Mouse (Mus musculus): ENCODE data around the gene Znrf3.
"Not testable (repeated sequence)": the region's sequence is repeated elsewhere in the genome, so short reads cannot be mapped to it uniquely, and the experiment has no call there.

Znrf3 gene

DNA sequence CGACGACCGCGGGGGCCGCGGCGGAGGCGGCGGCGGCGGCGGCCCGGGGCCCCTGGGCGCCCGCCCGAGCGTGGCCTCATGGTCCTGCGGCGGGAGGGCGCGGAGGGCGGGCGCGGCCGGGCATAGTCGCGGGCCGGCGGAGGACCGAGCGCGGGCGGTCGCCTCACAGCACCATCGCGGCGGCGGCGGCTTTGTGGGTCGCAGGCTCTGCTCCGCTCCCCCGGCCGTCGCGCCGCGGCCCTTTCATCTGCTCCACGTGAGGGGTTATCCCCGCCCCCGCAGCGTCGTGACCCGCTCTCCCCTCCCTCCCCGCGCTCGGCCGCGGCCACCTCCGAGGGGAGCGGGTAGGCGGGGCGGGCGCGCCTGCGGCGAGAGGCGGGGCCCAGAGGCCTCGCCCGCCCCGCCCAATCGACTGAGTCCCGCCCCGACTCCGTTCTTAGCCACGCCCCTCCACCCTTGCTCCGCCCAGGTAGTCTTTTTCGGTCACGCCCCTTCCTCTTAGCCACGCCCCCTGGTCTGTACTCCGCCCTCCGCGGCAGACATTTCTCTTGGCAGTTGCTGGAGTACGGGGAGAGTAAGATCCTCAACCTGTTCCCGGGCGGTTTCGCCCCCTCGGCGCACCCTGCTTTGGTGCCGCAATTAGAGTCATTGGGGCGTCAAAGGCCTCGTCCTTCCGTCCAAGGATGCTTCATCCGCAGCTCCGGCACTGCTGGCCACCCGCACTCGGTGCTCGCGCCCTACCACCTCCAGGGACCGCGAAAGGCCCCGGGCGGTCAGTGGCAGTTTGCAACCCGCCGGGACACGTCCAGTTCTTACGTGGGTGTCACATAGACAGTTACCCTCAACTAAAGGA, at the start of gene Znrf3:
Gene Znrf3 (minus strand): TSS at position 249 of the 853 bp plus-strand sequence.
- peak; percentile 100 for DNase-seq (ENCODE audit: low spot score)

DNA sequence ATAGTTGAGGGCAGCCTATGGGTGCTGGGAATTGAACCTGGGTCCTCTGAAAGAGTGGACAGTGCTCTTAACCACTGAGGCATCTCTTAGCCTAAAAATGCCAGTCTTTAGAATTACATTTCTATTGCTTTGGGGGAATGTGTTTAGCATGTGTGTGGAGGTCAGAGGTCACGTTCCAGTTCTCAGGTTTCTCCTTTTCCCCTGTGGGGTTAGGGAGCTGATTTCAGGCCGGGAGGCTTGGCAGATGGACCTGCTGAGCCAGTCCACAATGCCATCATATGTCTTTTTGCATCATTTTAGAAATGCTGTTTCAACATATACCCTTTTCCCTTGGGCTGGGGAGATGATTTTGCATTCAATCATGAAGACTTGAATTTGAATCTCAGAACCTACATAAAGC, 49.2 kb upstream of the Znrf3 start:
- no peak for DNase-seq (ENCODE audit: low spot score)

DNA sequence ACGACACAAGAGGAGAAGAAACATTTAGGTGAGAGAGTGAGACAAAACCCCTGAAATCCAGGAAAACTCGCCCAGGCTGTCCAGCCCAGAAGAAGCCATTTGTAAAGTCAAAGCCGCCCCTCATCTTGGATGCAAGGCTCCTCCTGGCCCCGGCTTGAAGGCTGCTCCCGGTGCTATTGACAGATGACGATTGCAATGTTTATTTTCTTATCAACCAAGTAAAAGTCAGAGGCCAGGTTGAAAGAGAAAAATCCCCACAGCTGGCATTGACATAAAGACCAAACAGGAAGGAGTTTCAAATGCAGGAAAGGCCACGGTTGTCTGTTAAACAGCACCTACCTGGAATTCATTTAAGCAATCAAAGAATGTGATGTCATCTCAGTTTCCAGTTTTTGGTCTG, 47.3 kb upstream of the Znrf3 start:
- no peak for DNase-seq (ENCODE audit: low spot score)

DNA sequence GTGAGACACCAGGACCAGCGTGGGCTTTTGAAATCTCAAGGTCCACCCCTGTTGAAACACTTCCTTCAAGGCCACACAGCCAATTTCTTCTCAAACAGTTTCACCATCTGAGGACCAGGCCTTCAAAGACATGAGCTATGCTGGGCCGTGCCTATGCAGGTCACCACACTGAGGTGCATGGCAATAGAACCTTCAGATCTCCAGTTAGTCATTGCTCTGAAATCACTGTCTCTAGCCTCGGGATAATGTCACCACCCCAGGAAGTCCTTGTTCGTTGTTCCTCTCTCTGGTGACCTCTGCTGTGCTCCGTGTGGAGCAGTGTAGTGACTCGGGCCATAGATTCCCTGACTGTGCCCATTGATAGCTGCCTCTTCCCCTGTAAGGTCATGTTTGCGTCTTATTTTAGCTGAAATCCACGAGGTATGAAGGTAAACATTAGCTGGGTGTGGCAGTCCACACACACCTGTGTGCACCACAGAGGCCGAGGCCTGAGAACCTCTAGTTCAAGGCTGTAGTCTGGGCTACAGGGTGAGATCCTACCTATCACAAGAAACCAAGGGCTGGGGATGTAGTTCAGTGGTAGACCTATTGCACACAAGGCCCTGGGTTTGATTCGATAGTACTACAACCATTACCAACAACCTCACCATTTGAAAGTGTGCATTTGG, 46.5 kb upstream of the Znrf3 start:
- no peak for DNase-seq (ENCODE audit: low spot score)

DNA sequence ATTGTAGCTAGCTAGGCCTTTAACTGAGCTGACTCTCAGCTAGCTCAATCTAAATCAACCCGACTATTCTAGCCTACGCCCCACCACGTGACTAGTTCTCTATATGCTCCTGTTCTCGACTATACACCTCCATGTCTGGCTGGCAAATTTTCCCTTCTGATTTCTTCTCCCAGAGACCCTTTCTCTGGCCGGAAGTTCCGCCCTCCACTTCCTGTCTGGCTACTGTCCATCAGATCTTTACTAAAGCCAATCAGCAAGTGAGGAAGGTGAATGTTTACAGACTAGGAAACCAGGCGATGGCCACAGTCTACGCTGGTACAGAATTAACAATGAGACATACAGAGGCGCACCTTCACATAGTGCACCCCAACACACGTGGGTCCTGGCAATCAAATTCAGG, 44.8 kb upstream of the Znrf3 start:
- not testable (repeated sequence) for DNase-seq (ENCODE audit: low spot score)

DNA sequence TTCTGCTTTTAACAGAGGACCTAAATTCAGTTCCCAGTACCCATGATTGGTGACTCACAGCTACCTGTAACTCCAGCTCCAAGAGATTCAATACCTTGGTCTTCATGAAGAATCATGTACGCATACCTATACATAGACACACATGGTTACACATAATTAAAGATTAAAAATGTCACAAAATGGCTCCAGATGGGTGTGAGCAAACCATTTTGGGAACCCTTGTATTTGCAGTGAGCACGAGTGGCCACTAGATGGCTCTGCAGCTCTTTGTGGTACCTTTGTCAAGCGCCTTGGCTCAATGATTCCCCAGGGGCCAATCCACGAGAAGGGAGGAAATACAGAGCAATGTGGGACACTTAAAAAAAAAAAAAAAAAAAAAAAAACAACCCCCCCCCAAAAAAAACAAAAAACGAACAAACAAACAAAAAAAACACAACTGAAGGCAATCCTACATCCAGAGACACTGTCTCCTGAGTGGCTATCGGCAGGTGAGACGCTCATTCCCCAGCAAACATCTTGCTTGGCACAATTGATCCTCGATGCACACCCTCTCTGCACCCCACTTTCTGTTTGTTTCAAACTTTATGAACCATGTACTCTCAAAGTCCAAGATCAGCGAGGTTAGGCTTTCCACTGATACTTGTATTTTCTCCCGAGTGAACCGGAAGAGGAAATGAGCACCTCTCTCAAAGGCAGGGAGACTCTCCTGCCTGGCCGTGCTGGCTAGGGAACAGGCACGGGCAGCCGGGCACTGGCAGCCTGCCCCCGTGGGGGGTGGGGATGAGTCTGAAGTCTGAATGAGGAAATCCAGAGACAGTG, 40.8 kb upstream of the Znrf3 start:
- peak; percentile 88 for DNase-seq (ENCODE audit: low spot score)

DNA sequence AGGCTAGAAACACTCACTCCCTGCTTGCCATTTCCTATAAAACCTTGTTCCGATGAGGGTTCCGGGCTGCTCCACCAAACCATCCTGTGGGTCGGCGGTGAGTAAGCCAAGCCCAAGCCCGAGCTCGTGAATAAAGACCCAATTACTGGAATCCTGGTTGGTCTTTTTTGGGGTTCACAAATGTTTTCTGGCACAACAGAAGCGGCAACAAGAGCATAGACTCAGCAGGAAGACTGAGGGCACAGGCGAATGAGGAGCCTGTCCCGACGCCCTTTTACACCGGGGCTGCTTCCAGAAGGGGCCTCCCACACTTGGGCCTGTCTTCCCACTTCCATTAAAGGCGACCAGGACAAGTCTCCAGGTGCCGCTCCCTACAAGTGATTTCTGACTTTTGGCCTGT, 37.9 kb upstream of the Znrf3 start:
- DNase-seq (ENCODE audit: low spot score): no peak

DNA sequence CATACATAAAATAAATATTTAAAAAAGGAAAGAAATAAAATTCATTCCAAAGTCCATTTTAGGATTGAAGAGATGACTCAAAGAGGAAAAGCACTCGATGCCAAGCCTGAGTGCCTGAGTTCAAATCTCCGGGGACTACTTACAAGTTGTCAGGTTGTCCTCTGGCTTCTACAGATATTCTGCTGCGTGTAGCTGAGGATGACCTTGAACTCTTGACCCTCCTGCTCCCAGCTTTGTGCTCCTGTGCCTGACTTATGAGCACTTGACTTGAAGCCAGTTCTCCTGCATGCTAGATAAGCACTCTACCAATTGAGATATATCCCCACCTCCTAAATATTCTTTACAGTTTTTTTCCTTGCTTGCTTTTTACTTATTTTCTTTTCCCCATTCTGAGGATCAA, 34.2 kb upstream of the Znrf3 start:
- no peak for DNase-seq (ENCODE audit: low spot score)

DNA sequence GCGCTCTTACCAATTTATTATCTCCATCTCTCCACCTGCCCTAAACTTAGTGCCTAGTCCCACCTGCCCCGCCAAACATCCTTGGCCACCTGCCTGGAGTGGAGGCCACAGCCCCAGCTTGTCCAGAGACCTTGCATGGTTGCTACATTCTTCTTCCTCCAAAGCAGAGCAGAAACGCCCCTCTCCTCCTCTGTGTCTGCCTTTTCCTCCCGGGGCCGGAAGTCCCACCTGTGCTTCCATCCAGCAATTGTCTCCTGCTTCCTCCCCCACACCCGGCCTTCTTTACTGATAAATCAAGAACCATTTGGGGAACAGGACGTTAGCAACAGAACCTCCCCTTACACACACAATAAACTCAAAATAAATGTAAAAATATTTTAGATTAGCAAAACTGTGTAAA, 33.5 kb upstream of the Znrf3 start:
- no peak for DNase-seq (ENCODE audit: low spot score)

DNA sequence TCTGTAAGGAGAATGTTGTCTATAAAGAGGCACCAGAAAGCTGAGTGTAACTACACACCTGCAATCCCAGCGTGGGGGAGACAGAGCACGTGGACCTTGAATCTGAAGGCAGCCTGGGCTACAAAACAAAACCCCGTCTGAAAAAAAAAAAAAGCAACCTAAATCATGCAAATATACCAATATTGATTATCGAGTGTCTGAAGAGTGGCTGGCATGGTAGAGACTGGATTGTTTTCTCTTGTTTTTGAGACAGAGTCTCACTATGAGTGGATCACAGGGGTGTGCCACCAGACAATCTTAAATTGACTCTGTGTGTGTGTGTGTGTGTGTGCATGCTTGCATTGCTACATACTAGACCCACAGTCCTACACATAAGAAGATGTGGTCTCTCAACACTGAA, 32.2 kb upstream of the Znrf3 start:
- DNase-seq (ENCODE audit: low spot score): no peak

DNA sequence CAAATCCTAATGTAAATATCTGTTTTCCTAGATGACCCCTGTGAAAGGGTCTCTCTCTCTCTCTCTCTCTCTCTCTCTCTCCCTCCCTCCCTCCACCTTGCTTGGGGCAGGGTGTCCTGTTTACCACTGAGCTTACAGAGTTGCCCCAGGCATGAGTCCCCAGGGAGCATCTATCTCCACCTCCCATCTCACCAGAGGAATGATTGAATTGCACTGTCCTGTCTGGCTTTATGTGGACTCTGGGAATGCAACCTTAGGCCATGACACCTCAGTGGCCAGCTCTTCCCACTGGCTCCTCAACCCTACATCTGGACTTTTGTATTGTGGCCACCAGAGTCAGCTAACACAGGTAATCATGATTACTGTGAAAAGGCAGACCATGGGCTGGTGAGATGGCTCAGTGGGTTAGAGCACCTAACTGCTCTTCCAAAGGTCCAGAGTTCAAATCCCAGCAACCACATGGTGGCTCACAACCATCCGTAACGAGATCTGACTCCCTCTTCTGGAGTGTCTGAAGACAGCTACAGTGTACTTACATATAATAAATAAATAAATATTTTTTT, 31.0 kb upstream of the Znrf3 start:
- DNase-seq (ENCODE audit: low spot score): not testable (repeated sequence)

DNA sequence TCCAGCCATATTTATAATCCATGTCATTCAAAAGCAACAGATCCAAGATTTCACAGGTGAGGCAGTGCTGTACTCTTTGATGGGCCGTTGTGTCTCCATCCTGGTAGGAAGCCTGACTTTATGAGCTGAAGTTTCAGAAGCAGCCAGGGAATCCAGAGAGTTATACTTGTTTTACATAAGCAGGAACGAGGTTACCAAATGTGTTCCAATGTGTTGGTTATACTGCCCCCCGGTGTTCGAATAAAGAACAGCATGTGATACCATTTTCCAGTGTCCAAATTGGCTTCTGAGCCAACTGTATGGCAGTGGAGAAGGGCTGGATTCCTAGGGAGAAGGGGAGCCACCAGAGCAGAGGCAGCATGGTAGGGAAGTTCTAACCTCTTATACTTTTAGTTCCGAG, 29.5 kb upstream of the Znrf3 start:
- peak; percentile 73 for DNase-seq (ENCODE audit: low spot score)

DNA sequence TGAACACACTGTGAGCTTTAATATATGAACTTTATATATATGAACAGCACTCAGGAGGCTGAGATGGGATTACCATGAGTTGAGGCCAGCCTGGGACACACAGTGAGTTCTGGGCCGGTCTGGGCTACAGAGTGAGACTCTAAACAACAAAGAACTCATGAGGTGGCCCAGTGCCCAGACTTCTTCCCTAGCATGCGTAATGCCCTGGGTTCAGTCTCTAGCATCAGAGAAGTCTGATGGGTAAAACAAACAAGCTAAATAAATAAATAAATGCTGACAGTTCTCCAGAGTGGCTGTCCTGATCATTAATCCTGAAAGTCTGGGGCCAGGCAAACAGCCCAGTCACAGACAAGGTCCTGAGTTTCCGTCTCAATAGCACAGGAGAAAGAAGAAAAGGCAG, 25.4 kb upstream of the Znrf3 start:
- DNase-seq (ENCODE audit: low spot score): no peak

DNA sequence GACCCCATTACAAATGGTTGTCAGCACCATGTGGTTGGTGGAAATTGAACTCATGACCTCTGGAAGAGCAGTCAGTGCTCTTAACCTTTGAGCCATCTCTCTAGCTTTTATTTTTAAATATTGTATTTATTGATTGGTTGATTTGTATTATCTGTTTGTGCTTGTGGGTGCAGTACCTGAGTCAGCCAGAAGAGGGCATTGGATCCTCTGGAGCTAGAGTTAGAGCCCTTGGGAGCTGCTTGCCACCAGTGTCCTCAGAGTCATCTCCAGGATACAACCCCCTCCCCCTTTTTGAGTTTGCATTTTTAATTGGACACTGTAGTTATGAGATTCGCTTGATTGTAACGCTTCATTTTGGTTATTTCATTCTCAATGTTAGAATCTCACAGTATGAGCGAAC, 24.4 kb upstream of the Znrf3 start:
- DNase-seq (ENCODE audit: low spot score): peak; percentile 71

DNA sequence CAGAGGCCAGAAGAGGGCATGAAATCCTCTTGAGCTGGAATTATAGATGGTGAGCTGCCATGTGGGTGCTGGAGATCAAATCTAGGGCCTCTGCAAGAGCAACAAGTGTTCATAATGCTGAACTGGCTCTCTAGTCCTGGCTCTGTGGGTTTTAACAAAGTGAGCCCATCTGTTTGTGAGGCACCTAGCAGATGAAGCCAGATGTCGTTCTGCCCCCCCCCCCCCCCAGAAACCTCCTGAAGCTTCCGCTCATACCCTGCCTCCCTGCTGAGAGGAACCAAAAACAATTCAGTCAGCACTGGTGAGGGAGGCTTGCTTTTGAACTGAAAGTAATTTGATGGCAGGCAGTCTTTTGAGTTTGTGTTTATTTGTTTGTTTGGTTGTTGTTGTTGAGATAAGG, 23.8 kb upstream of the Znrf3 start:
- DNase-seq (ENCODE audit: low spot score): no peak

DNA sequence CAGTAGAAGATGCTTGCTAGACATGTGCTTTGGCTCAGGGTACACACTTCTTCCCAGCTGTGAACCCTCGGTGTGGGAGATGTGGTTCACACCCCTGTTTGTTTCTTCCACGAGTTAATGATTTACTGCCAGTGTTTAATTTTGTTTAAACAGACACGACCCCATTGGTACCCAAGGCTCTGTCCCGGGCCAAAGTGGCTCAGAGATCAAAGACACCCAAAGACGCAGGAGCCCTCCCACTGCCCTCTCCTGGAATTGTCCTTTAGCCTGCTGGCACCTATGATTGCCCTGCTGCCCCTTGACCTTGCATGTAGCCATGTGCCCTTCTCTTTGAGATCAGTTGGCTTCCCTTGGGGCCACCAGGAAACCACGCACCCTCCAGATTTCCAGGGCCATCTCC, 7.3 kb upstream of the Znrf3 start:
- DNase-seq (ENCODE audit: low spot score): no peak

DNA sequence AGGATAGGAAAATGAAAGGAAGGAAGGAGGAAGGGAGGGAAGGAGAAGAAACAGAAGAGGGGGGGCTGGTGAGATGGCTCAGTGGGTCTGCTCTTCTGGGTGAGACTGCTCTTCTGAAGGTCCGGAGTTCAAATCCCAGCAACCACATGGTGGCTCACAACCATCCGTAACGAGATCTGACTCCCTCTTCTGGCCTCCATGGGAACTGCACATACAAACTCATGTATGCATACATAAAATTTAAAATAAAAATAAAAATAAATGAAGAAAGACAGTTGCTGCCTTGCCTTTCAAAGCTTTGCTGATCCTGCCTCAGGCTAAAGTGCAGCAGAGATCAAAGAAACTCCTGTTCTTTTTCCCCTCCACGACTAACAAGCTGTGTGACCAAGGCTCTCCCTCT, 6.7 kb upstream of the Znrf3 start:
- DNase-seq (ENCODE audit: low spot score): no peak

DNA sequence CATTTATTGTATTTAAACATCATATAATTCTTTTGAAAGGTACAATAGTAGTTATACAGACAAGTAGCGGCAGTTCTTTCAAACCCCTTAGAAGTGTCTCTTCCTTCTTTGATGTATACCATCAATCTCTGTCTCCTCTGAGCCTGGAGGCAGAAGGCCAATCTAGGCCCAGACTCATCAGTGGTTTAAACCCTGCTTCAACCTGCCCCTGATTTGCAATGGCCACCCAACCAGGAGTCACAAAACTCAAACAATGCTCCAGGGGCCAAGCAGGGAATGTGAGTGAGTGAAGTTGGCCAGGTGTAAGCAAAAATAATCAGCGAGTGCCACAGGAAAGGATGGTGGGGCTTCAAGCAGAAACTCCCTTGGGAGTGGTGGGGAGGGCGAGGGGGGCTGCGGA, 6.1 kb upstream of the Znrf3 start:
- no peak for DNase-seq (ENCODE audit: low spot score)

DNA sequence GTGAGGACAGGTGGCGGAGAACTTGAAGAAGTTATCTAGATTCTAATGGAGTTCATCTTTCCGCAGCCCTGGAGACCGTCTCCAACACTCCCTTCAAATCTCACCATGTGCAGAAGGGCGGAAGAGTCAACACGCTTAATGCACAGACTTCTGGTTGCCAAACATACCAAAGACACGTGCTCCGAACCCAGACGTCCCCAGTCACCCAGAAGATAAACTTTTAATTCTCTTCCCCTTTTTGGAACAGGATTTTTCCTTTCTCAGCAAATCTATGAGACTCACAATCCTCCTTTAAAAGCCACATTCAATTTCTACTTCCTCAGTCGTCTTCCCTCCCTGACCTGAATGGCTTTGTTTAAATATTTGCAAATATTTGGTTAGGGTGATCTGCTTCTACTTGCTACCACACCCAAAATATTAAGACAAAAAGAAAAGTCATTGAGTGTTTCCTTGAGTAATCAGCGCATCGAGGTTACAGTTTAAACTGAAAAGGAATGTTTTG, 856 bp upstream of the Znrf3 start:
- no peak for DNase-seq (ENCODE audit: low spot score)

DNA sequence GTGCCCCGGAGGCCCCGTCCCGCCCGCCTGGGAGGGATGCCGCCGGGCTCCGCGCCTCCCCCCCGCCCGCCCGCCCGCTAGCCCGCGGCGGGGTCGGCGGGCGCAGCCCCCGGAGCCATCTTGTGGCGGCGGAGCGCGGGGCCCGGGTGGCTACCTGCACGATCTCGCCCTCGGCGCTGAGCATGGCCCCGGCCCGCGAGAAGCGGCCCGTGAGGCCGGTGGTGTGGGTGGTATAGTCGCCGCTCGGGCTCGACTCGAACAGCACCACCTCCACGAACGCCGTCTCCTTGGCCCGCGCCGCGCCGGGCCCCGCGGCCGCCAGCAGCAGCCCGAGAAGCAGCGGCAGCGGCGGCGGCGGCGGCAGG, 431 bp downstream of the Znrf3 start:
- DNase-seq (ENCODE audit: low spot score): peak; percentile 65

DNA sequence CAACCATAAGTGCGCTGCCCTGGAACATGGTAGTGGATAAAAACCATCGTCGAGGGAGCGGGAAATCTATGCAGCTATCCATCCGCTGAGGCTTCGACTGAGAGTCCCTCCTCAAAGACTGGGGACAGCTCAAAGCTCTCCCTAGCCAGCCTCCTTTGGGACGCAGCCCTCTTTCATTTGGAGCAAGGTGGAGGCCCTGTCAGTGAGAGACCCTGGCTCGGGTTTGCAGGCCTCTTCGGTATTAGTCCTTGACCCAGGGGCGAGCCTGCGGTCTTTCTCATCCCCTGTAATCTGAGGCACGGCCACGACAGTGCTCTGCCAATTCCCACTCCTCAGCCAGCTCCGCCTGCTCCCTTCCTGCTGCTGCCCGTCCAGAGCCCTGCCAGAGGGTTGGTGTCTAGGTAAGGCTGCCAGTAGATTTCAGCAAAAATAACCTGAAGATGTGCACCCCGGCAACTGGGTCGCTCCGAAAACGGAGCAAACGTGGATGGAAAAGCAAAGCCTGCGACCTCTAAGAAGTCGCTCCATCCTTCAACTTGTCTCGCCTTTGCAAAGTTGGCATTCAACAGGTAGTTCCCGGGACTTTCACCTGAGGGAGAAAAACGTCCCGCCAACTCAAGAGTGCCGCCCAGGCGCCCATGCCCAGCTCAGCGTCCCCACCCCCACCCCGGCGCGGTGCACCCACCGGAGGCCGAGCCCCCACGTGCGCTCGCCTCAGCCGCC, 975 bp downstream of the Znrf3 start:
- peak; percentile 56 for DNase-seq (ENCODE audit: low spot score)

DNA sequence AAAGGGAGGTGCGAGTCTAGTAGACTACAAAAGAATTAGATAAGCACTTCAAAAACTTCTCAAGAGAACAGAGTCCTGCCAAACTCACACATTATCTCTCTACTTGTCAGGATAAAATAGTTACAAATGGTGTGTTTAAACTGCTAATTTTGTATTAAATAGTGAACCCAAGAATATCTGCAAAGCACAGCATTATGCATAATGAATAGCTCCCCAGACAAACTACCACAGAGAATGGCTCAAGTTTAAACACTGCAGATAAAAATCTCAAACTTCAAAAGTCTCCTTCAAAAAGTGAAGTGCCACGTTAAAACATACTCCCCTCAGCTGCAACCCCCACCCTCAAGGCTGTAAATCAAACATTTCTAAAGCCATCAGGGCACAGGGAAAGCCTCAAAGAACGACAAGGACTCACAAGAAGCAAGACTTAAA, 2.0 kb downstream of the Znrf3 start:
- no peak for DNase-seq (ENCODE audit: low spot score)

All from testis, postnatal 10 days (tissue).